Mouse (Mus musculus) midbrain, postnatal 0 days (tissue): ENCODE measurements at regions not wholly inside any gene's neighbourhood (a gene's known extent, or its start where the extent isn't known, plus 50 kb on each side); places are given as distances from the start of the nearest gene placed in this dataset.

Source experiments
- ATAC-seq: fragments of 200-750 bp; cut with Nextera tagmentation; 2 replicates; pipeline ENCODE4 v1.8.0; 2017; ENCODE audit warnings: moderate number of reproducible peaks, mild to moderate bottlenecking, moderate TSS enrichment, moderate library complexity; ENCODE audit not compliant: low FRiP score
- DNase-seq: peaks from one replicate; pipeline ENCODE4 v3.0.0-alpha.2; 2015; ENCODE audit warnings: low spot score
- H3K27ac ChIP-seq: fragments of 300-500 bp; sonication (generic); 2 replicates; pipeline ENCODE4 v1.5.1; 2014; ENCODE audit warnings: low read depth, mild to moderate bottlenecking, low read length, mixed read lengths
- H3K27me3 ChIP-seq: fragments of 300-500 bp; sonication (generic); 2 replicates; pipeline ENCODE4 v1.6.1; 2014; ENCODE audit warnings: low read length, control low read depth, mixed read lengths; ENCODE audit not compliant: insufficient read depth
- H3K36me3 ChIP-seq: fragments of 300-500 bp; sonication (generic); 2 replicates; pipeline ENCODE4 v1.6.1; 2014; ENCODE audit warnings: low read length, control low read depth, mixed read lengths; ENCODE audit not compliant: insufficient read depth
- H3K4me1 ChIP-seq: fragments of 300-500 bp; sonication (generic); 2 replicates; pipeline ENCODE4 v1.6.1; 2014; ENCODE audit warnings: mild to moderate bottlenecking, control low read depth, antibody characterized with exemption, low read length, mixed read lengths; ENCODE audit not compliant: insufficient read depth
- H3K4me2 ChIP-seq: fragments of 300-500 bp; sonication (generic); 2 replicates; pipeline ENCODE4 v1.6.1; 2014; ENCODE audit warnings: low read depth, mild to moderate bottlenecking, low read length, mixed read lengths; ENCODE audit not compliant: poor library complexity, severe bottlenecking
- H3K4me3 ChIP-seq: fragments of 300-500 bp; sonication (generic); 2 replicates; pipeline ENCODE4 v1.5.1; 2014; ENCODE audit warnings: low read depth, mild to moderate bottlenecking, low read length, moderate library complexity
- H3K9ac ChIP-seq: fragments of 300-500 bp; sonication (generic); replicated peaks from 2 replicates; pipeline ENCODE4 v1.6.1; 2014; ENCODE audit warnings: mild to moderate bottlenecking, low read length, moderate library complexity, mixed read lengths; ENCODE audit not compliant: poor library complexity, severe bottlenecking
- H3K9me3 ChIP-seq: fragments of 300-500 bp; sonication (generic); 2 replicates; pipeline ENCODE4 v1.6.1; 2016; ENCODE audit warnings: low read length, control low read depth
- CTCF ChIP-seq: IDR thresholded peaks from 2 replicates; pipeline ENCODE4 v1.5.1; 2016; ENCODE audit warnings: antibody characterized with exemption, mild to moderate bottlenecking
- whole genome bisulfite sequencing: fragments of 180-500 bp; shearing (Covaris S2); extraction: QIAGEN DNeasy Blood & Tissue Kit; methylation state at CpG from one replicate; pipeline ENCODE4 v1.1.7; 2014; 5-methylcytosine and 5-hydroxymethylcytosine counted together

DNA sequence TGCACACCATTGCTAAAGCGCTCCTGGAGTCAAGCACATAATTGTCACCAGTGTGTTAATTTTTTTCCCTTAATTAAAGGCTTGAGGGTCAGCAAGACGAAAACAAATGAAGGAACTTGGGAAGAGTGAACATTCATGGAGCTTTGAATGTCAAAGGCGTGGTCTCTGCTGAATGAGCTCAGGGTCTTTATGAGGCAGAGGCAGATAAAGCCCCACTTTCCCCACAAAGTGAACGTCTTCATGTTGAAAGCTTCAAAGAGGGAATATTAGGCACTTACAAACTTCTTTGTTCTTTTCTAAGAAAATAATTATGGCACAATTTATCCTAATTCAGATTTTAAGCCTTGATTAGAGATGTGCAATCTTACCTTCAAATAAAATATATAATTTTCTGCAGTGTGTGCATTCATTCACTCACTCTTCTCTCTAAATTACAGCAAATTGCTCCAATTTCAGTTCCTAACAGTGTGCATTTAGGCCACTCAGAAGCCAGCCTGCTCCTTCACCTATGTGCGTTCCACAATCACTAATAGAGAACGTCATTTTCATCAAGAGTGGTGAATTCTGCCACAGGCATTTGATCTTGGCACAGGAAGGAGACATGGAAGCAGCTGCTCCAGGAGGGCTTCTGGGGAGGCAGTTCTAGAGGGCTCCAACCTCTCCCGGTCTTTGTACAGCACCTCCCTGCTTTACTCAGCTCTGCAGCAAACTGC lies 412.1 kb downstream of the Sox11 start:
- ATAC-seq (no peak), DNase-seq (no peak)
- TF ChIP-seq CTCF = no peak
- Histone ChIP-seq H3K4me1 (no peaks in the 10 kb centered on the region), H3K27me3 (no peaks in the 10 kb centered on the region), H3K4me3 (no peak overlapping the region), H3K9me3 (no peaks in the 10 kb centered on the region), H3K36me3 (no peaks in the 10 kb centered on the region), H3K27ac (no peak overlapping the region), H3K4me2 (no peak overlapping the region), H3K9ac (no peak overlapping the region)
- 61% methylated on average over 7 of the region's 7 CpGs for WGBS

DNA sequence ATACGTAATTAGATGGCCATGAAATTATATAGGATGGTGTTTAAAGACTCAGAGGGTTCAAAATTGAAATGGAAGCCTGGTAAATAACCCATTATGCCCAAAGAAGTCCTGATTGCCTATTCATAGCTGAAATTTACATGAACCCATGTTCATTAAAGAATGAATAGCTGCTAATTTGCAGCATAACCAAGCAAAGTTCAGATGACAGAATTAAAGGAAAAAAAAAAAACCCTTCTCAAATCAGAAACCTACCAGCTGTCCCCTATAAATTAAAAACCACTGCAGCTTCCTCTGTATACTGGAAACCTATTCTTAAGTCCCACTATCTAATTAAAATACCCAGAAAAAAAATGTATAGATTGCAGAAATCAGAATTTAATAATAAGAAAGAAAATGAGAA lies 436.2 kb downstream of the Sox11 start:
- Histone ChIP-seq H3K9ac (no peak overlapping the region), H3K4me1 (peaks cover 9% of the 10 kb centered on the region; the same call in 1 of the 2 replicates), H3K27ac (no peak overlapping the region), H3K9me3 (no peaks in the 10 kb centered on the region), H3K27me3 (no peaks in the 10 kb centered on the region), H3K4me2 (no peak overlapping the region), H3K36me3 (no peaks in the 10 kb centered on the region), H3K4me3 (no peak overlapping the region)
- ATAC-seq (no peak), DNase-seq (no peak)
- no peak for TF ChIP-seq CTCF
- 94% methylated on average over 1 of the region's 1 CpGs for WGBS

DNA sequence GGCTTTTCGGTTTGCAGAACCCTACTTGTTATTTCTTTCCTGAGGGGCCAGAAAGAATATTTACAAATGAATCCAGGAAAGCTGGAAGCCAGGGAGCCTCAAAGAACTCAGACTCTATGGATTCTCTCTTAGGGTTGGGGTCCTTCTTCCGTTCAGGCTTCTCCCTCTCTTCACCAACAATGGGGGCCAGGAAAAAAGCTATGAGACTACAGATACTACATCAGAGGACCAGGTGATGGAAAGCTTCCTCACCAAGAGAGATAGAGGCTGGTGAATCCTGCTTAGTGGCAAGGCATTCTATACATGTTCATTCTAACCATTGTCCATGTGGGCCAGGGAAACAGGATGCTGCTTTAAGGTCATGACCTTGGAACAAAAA lies 434.9 kb downstream of the Cmpk2 start:
- no peak for TF ChIP-seq CTCF
- Histone ChIP-seq H3K9me3 (no peaks in the 10 kb centered on the region), H3K27ac (peak overlapping the region; percentile 82), H3K9ac (no peak overlapping the region), H3K27me3 (no peaks in the 10 kb centered on the region), H3K4me2 (peak overlapping the region; percentile 60), H3K4me1 (peaks cover 9% of the 10 kb centered on the region; the same call in 1 of the 2 replicates), H3K4me3 (peak overlapping the region; percentile 31; the same call in 1 of the 2 replicates), H3K36me3 (no peaks in the 10 kb centered on the region)
- no peak for DNase-seq
- ATAC-seq = no peak
- 5% methylated on average over 2 of the region's 2 CpGs for WGBS

- WGBS = 9% methylated on average over 23 of the region's 23 CpGs
- peak; percentile 94 for ATAC-seq
Measured at GRCm38 (mm10) chr12:26903073-26903893, 434.3 kb downstream of the Cmpk2 start.

GRCm38 (mm10) chr12:26891190-26891589 lies 422.2 kb downstream of the Cmpk2 start:
- no peak overlapping the region for H3K9ac ChIP-seq
- no peak for ATAC-seq
- no peaks in the 10 kb centered on the region for H3K27me3 ChIP-seq
- no peaks in the 10 kb centered on the region for H3K9me3 ChIP-seq
- no peaks in the 10 kb centered on the region for H3K36me3 ChIP-seq
- DNase-seq = peak; percentile 58
- no peak overlapping the region for H3K4me2 ChIP-seq
- H3K4me3 ChIP-seq = no peak overlapping the region
- 49% methylated on average over 4 of the region's 4 CpGs for WGBS
- no peaks in the 10 kb centered on the region; the same call in 1 of the 2 replicates for H3K4me1 ChIP-seq
- no peak for TF ChIP-seq CTCF
- no peak overlapping the region for H3K27ac ChIP-seq

More at GRCm38 (mm10) chr12:26903073-26903893, 434.3 kb downstream of the Cmpk2 start:
- Histone ChIP-seq H3K36me3 (no peaks in the 10 kb centered on the region), H3K4me2 (peak overlapping the region; percentile 60), H3K9me3 (no peaks in the 10 kb centered on the region), H3K4me3 (peak overlapping the region; percentile 31), H3K9ac (peak overlapping the region; percentile 51), H3K4me1 (peaks cover 9% of the 10 kb centered on the region; the same call in 1 of the 2 replicates), H3K27me3 (no peaks in the 10 kb centered on the region), H3K27ac (peak overlapping the region; percentile 82)
- no peak for TF ChIP-seq CTCF
- DNase-seq = peak; percentile 85

GRCm38 (mm10) chr12:26886635-26887014 lies 417.6 kb downstream of the Cmpk2 start:
- Histone ChIP-seq H3K9ac (no peak overlapping the region), H3K4me3 (no peak overlapping the region), H3K4me1 (peaks cover 5% of the 10 kb centered on the region; the same call in 1 of the 2 replicates), H3K9me3 (no peaks in the 10 kb centered on the region), H3K27ac (peak overlapping the region; percentile 77), H3K27me3 (no peaks in the 10 kb centered on the region), H3K36me3 (no peaks in the 10 kb centered on the region), H3K4me2 (no peak overlapping the region)
- peak; percentile 51 for DNase-seq
- no peak for TF ChIP-seq CTCF
- 0 out of 2 replicates have a peak, but pooled peaks have one; percentile 44 for ATAC-seq
- 31% methylated on average over 7 of the region's 7 CpGs for WGBS
